Mouse (Mus musculus): ENCODE data around the gene Atp8a1.

Atp8a1 gene

GRCm38 (mm10) chr5:67685461-67685860 is 161.8 kb downstream of the Atp8a1 start:
- DNase-seq (ENCODE audit: low read depth, low spot score), result no peak

GRCm38 (mm10) chr5:67678819-67679218 is 168.4 kb downstream of the Atp8a1 start:
- no peak for DNase-seq (ENCODE audit: low read depth, low spot score)

GRCm38 (mm10) chr5:67673008-67673407 is 174.2 kb downstream of the Atp8a1 start:
- no peak for DNase-seq (ENCODE audit: low read depth, low spot score)

GRCm38 (mm10) chr5:67670158-67670557 is 177.1 kb downstream of the Atp8a1 start:
- no peak for DNase-seq (ENCODE audit: low read depth, low spot score)

- no peak for DNase-seq (ENCODE audit: low read depth, low spot score)
Measured at GRCm38 (mm10) chr5:67669436-67669896, 177.8 kb downstream of the Atp8a1 start.

- no peak for DNase-seq (ENCODE audit: low read depth, low spot score)
Measured at GRCm38 (mm10) chr5:67662715-67663114, 184.5 kb downstream of the Atp8a1 start.

- no peak for DNase-seq (ENCODE audit: low read depth, low spot score)
Measured at GRCm38 (mm10) chr5:67659864-67660263, 187.4 kb downstream of the Atp8a1 start.

GRCm38 (mm10) chr5:67656821-67657259 is 190.4 kb downstream of the Atp8a1 start:
- no peak for DNase-seq (ENCODE audit: low read depth, low spot score)

GRCm38 (mm10) chr5:67655696-67656519 is 191.3 kb downstream of the Atp8a1 start:
- no peak for DNase-seq (ENCODE audit: low read depth, low spot score)

- DNase-seq (ENCODE audit: low read depth, low spot score), result no peak
Measured at GRCm38 (mm10) chr5:67654572-67654971, 192.7 kb downstream of the Atp8a1 start.

- no peak for DNase-seq (ENCODE audit: low read depth, low spot score)
Measured at GRCm38 (mm10) chr5:67653543-67653942, 193.7 kb downstream of the Atp8a1 start.

- DNase-seq (ENCODE audit: low read depth, low spot score), result no peak
Measured at GRCm38 (mm10) chr5:67652468-67652867, 194.8 kb downstream of the Atp8a1 start.

- DNase-seq (ENCODE audit: low read depth, low spot score), result no peak
Measured at GRCm38 (mm10) chr5:67650021-67650420, 197.2 kb downstream of the Atp8a1 start.

GRCm38 (mm10) chr5:67649156-67649555 is 198.1 kb downstream of the Atp8a1 start:
- no peak for DNase-seq (ENCODE audit: low read depth, low spot score)

- DNase-seq (ENCODE audit: low read depth, low spot score), result peak; percentile 8
Measured at GRCm38 (mm10) chr5:67647568-67647967, 199.7 kb downstream of the Atp8a1 start.

- no peak for DNase-seq (ENCODE audit: low read depth, low spot score)
Measured at GRCm38 (mm10) chr5:67646756-67647529, 200.3 kb downstream of the Atp8a1 start.

GRCm38 (mm10) chr5:67643537-67644255 is 203.5 kb downstream of the Atp8a1 start:
- no peak for DNase-seq (ENCODE audit: low read depth, low spot score)

GRCm38 (mm10) chr5:67641406-67642120 is 205.7 kb downstream of the Atp8a1 start:
- DNase-seq (ENCODE audit: low read depth, low spot score), result no peak

- no peak for DNase-seq (ENCODE audit: low read depth, low spot score)
Measured at GRCm38 (mm10) chr5:67640596-67641312, 206.5 kb downstream of the Atp8a1 start.

- DNase-seq (ENCODE audit: low read depth, low spot score), result no peak
Measured at GRCm38 (mm10) chr5:67634339-67634738, 212.9 kb downstream of the Atp8a1 start.
